Mouse (Mus musculus): Measurements from ENCODE around the gene Mettl7a2. TPM values are rescaled to one million over a fixed set of nuclear protein-coding genes. Genes with fewer than 3 reads are reported as not detected.

Mettl7a2 gene
- polyA plus RNA-seq, 1 experiment from 2014 or later: not detected

Other genes starting within 250 kb of the Mettl7a2 start
- 33.3 and 33.5 TPM in 2 replicates for gene Atf1, start 125.4 kb upstream of the Mettl7a2 start, polyA plus RNA-seq (2014; fragmentation: Nextera tagmentation; extraction: Ambion mirVana)
- gene Tmprss12, start 72.4 kb upstream of the Mettl7a2 start, polyA plus RNA-seq (2014; fragmentation: Nextera tagmentation; extraction: Ambion mirVana): not detected in 2 replicates
- 3.4 TPM in 2 replicates for gene Mettl7a1, start 49.1 kb upstream of the Mettl7a2 start, polyA plus RNA-seq (2014; fragmentation: Nextera tagmentation; extraction: Ambion mirVana)
- 0.43 and 0.50 TPM in 2 replicates for gene Mettl7a3, start 18.3 kb upstream of the Mettl7a2 start, polyA plus RNA-seq (2014; fragmentation: Nextera tagmentation; extraction: Ambion mirVana)
- gene Methig1, start 51 bp upstream of the Mettl7a2 start, polyA plus RNA-seq (2014; fragmentation: Nextera tagmentation; extraction: Ambion mirVana): 0.34 TPM in 1 of 2 replicates, not detected in the other
- gene Higd1c, start 11.3 kb downstream of the Mettl7a2 start, polyA plus RNA-seq (2014; fragmentation: Nextera tagmentation; extraction: Ambion mirVana): not detected in 2 replicates
- 0.14 TPM in 1 of 2 replicates, not detected in the other for gene Gm5475, start 68.9 kb downstream of the Mettl7a2 start, polyA plus RNA-seq (2014; fragmentation: Nextera tagmentation; extraction: Ambion mirVana)
- 15.5 and 17.0 TPM in 2 replicates for gene Slc11a2, start 71.9 kb downstream of the Mettl7a2 start, polyA plus RNA-seq (2014; fragmentation: Nextera tagmentation; extraction: Ambion mirVana)
- 26.6 and 30.4 TPM in 2 replicates for gene Letmd1, start 115.8 kb downstream of the Mettl7a2 start, polyA plus RNA-seq (2014; fragmentation: Nextera tagmentation; extraction: Ambion mirVana)
- 15.5 and 17.3 TPM in 2 replicates for gene Csrnp2, start 142.3 kb downstream of the Mettl7a2 start, polyA plus RNA-seq (2014; fragmentation: Nextera tagmentation; extraction: Ambion mirVana)
- 17.4 and 22.6 TPM in 2 replicates for gene Tfcp2, start 198.8 kb downstream of the Mettl7a2 start, polyA plus RNA-seq (2014; fragmentation: Nextera tagmentation; extraction: Ambion mirVana)
- gene Pou6f1, start 246.8 kb downstream of the Mettl7a2 start, polyA plus RNA-seq (2014; fragmentation: Nextera tagmentation; extraction: Ambion mirVana): 8.3 and 10.1 TPM in 2 replicates

All from embryonic facial prominence, embryonic 14.5 days (tissue).